Mouse (Mus musculus) hindbrain, embryonic 14.5 days (tissue): ENCODE data around the gene Snrk. TPM values are rescaled to one million over a fixed set of nuclear protein-coding genes. Genes with fewer than 3 reads are reported as not detected.

ENCODE experiments used
- ATAC-seq: fragments of 200-750 bp; cut with Nextera tagmentation; 2 replicates; pipeline ENCODE4 v1.8.0; 2017; ENCODE audit warnings: moderate number of reproducible peaks, mild to moderate bottlenecking, moderate TSS enrichment, moderate library complexity; ENCODE audit not compliant: low FRiP score
- DNase-seq: peaks from one replicate; pipeline ENCODE4 v3.0.0-alpha.2; 2015; ENCODE audit warnings: low spot score
- H3K27ac ChIP-seq: fragments of 300-500 bp; sonication (generic); 2 replicates; pipeline ENCODE4 v1.5.1; 2014; ENCODE audit warnings: mild to moderate bottlenecking, moderate library complexity
- H3K27me3 ChIP-seq: fragments of 300-500 bp; sonication (generic); 2 replicates; pipeline ENCODE4 v1.6.1; 2014; ENCODE audit warnings: mild to moderate bottlenecking, low read length, mixed read lengths; ENCODE audit not compliant: control insufficient read depth, insufficient read depth
- H3K36me3 ChIP-seq: fragments of 300-500 bp; sonication (generic); replicated peaks from 2 replicates; pipeline ENCODE4 v1.6.1; 2014; ENCODE audit not compliant: control insufficient read depth, insufficient read depth
- H3K4me1 ChIP-seq: fragments of 300-500 bp; sonication (generic); replicated peaks from 2 replicates; pipeline ENCODE4 v1.6.1; 2014; ENCODE audit warnings: antibody characterized with exemption, low read length, mixed read lengths; ENCODE audit not compliant: control insufficient read depth, insufficient read depth
- H3K4me2 ChIP-seq: fragments of 300-500 bp; sonication (generic); replicated peaks from 2 replicates; pipeline ENCODE4 v1.6.1; 2014; ENCODE audit warnings: mild to moderate bottlenecking, moderate library complexity
- H3K4me3 ChIP-seq: fragments of 300-500 bp; sonication (generic); replicated peaks from 2 replicates; pipeline ENCODE4 v1.5.1; 2014; ENCODE audit warnings: mild to moderate bottlenecking, low read length
- H3K9ac ChIP-seq: fragments of 300-500 bp; sonication (generic); 2 replicates; pipeline ENCODE4 v1.6.1; 2014
- H3K9me3 ChIP-seq: fragments of 300-500 bp; sonication (generic); 2 replicates; pipeline ENCODE4 v1.6.1; 2016; ENCODE audit warnings: low read length; ENCODE audit not compliant: control insufficient read depth
- WGBS: fragments of 180-500 bp; shearing (Covaris S2); extraction: QIAGEN DNeasy Blood & Tissue Kit; methylation state at CpG from one replicate; pipeline ENCODE4 v1.1.7; 2014; 5-methylcytosine and 5-hydroxymethylcytosine counted together
- polyA plus RNA-seq: library from polyadenylated mRNA; unstranded; fragments of >200 nt; fragmentation: Nextera tagmentation; extraction: Ambion mirVana; gene quantifications from 2 replicates; pipeline ENCODE4 v1.2.1, GENCODE M21; 2014

Snrk gene
- polyA plus RNA-seq, 1 experiment from 2014 or later: 58.5 TPM

DNA sequence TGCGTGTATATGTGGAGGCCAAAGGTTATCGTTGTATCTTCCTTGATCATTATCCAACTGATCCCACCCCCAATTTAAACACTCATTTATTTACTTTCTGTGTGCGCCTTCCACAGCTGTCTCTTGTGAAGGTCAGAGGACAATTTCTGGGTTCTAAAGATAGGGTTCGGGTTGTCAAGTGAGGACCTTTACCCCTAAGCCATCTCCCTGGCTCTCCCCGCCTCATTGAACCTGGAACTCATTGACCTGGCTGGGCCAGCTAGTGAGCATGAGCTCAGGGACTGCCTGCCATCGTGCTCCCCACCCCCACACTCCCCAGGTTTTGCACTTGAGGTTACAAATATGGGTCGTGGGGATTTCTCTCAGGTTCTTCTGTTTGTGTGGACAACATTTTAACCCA lies 15.1 kb downstream of the Snrk start:
- ATAC-seq (no peak), DNase-seq (no peak)
- 79% methylated on average over 7 of the region's 7 CpGs for WGBS
- Histone ChIP-seq H3K4me1 (0 out of 2 replicates have a peak, but pooled peaks cover under 1% of the 10 kb centered on the region), H3K4me2 (no peak overlapping the region), H3K27ac (no peak overlapping the region), H3K27me3 (no peaks in the 10 kb centered on the region), H3K9me3 (no peaks in the 10 kb centered on the region), H3K4me3 (no peak overlapping the region), H3K9ac (no peak overlapping the region), H3K36me3 (peaks cover 29% of the 10 kb centered on the region)

DNA sequence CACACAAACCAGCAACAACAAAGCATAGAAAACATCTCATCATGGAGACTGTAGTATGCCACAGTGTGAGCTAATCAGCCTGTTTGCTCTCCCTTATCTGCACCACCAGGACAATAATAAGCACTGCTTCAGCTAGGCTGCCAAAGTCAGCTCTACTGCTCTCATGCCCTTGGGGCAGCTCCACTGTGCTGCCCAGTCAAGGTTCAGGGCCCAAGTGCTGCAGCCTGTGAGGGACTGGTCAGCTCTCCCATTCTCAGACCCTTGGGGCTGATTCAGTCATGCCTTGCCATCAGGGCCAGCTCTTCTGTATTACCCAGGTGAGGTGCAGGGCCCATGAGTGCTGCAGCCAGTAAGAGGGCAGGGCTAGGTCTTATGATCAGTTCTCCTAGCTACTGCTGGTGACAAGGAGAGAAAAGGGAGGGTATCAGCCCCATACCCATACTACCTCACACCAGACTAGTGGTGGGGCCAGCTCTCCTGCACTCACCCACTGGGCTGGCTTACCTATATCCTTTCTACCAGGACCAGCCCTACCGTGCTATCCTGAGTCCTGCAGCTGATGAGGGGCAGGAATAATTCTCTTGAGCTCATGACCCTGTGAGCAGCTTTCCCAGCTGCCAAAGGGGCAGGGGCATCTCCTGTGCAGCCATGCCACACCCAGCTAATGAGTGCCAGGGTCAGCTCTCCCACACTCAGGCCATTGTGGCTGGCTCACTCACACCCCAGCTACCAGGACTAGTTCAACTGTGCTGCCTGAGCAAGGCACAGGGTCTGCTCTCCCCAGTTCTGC lies 18.2 kb downstream of the Snrk start:
- H3K9me3 ChIP-seq: no peaks in the 10 kb centered on the region
- H3K4me1 ChIP-seq: no peaks in the 10 kb centered on the region
- H3K27ac ChIP-seq: no peak overlapping the region
- H3K36me3 ChIP-seq: peaks cover 43% of the 10 kb centered on the region
- ATAC-seq (no peak), DNase-seq (no peak)
- no peak overlapping the region for H3K9ac ChIP-seq
- no peak overlapping the region for H3K4me2 ChIP-seq
- H3K4me3 ChIP-seq: no peak overlapping the region
- H3K27me3 ChIP-seq: no peaks in the 10 kb centered on the region
- WGBS: 94% methylated on average over 1 of the region's 1 CpGs

DNA sequence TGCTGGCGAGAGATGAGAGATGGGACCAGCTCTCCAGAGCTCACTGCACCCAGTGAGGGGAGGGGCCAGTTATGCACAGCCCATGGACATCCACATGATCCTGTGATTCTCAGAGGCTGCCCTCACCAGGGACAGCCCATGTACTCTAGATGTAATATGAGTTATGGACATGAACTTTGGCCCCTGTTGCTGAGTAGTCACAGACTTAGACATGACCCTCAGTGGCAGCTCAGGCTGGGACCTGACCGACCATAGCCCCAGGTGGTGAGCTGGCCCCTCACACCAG lies 18.8 kb downstream of the Snrk start:
- ATAC-seq: no peak
- no peak for DNase-seq
- Histone ChIP-seq H3K9ac (no peak overlapping the region), H3K9me3 (no peaks in the 10 kb centered on the region), H3K4me1 (no peaks in the 10 kb centered on the region), H3K4me3 (no peak overlapping the region), H3K36me3 (peaks cover 43% of the 10 kb centered on the region), H3K27me3 (no peaks in the 10 kb centered on the region), H3K27ac (no peak overlapping the region), H3K4me2 (no peak overlapping the region)
- 89% methylated on average over 2 of the region's 2 CpGs for WGBS

DNA sequence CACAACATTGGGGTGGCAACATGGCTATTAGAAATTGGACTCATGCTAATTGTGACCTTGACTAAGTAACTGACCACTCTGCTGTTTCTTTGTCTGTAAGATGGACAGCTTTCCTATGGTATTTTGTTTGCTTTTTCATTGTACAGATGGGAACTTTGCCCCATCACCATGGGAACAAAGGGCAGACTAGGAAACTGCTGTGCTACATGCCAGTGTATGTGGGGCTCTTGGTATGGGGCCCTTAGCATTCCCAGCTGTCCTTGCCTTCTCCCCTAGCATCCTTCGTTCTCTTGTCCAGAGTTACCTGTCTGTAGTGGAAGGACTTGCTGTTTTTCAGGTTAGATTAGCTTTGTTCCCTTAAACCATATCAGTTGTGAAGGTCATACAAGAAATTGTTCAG lies 20.9 kb downstream of the Snrk start:
- Histone ChIP-seq H3K4me1 (no peaks in the 10 kb centered on the region; the same call in 1 of the 2 replicates), H3K4me2 (no peak overlapping the region), H3K4me3 (no peak overlapping the region), H3K27ac (no peak overlapping the region), H3K36me3 (peaks cover 38% of the 10 kb centered on the region), H3K27me3 (no peaks in the 10 kb centered on the region), H3K9ac (no peak overlapping the region), H3K9me3 (no peaks in the 10 kb centered on the region)
- DNase-seq (no peak), ATAC-seq (no peak)
- 59% methylated on average over 1 of the region's 1 CpGs for WGBS

DNA sequence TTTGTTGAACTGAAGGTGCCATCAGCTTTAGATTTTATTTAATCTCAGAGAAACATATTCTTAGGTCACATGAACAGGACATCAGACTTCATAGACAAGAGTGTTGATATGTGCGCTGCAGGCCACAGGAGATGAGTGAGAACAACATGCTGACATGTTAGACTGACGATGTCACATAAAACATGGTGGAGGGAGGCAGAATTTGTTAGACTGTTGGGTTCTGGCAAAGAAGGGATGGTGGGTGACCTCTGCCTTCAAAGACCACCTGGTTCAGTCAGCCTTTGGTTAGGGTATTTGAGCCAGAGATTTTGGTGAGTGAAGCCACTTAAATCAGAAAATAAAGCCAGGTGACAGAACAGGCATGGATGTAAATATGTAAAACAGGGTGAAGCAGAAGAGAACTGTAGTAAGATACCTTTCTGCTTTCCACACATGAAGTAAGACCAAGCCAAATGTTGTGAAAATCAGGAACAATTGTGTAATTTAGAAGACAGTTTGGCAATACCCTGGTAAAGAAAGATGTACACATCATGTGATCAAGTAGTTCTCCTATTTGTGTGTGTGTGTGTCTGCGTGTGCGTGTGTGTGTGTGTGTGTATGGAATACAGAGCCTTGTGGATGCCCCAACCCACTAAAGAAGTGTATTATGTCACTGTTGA lies 21.4 kb downstream of the Snrk start:
- DNase-seq (no peak), ATAC-seq (no peak)
- H3K9ac ChIP-seq: no peak overlapping the region
- H3K27me3 ChIP-seq: no peaks in the 10 kb centered on the region
- no peak overlapping the region for H3K4me2 ChIP-seq
- H3K9me3 ChIP-seq: no peaks in the 10 kb centered on the region
- 95% methylated on average over 4 of the region's 4 CpGs for WGBS
- H3K27ac ChIP-seq: no peak overlapping the region
- H3K4me3 ChIP-seq: no peak overlapping the region
- H3K4me1 ChIP-seq: no peaks in the 10 kb centered on the region; the same call in 1 of the 2 replicates
- peaks cover 39% of the 10 kb centered on the region for H3K36me3 ChIP-seq

DNA sequence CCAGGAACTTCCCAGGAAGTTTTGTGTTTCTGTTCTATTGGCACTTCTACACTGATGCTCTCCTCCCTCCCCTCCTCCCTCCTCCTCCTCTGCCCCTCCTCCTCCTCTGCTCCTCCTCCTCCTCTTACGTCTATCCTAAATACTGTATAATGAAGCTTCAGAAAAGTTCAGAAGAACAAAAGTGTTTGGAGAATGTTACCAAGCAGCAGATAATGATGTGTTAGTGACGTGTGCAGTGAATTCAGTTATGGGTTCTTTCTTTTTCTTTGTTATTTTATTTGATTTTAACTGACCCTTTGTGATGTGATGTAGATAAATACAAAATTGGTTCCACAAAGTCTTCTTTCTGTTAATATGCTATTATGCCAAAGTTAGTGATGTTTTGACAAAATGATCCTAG lies 22.2 kb downstream of the Snrk start:
- Histone ChIP-seq H3K27me3 (no peaks in the 10 kb centered on the region), H3K9ac (no peak overlapping the region), H3K9me3 (no peaks in the 10 kb centered on the region), H3K4me2 (no peak overlapping the region), H3K36me3 (peaks cover 35% of the 10 kb centered on the region), H3K27ac (no peak overlapping the region), H3K4me1 (no peaks in the 10 kb centered on the region; the same call in 1 of the 2 replicates), H3K4me3 (no peak overlapping the region)
- 61% methylated on average over 2 of the region's 2 CpGs for WGBS
- ATAC-seq (no peak), DNase-seq (no peak)

DNA sequence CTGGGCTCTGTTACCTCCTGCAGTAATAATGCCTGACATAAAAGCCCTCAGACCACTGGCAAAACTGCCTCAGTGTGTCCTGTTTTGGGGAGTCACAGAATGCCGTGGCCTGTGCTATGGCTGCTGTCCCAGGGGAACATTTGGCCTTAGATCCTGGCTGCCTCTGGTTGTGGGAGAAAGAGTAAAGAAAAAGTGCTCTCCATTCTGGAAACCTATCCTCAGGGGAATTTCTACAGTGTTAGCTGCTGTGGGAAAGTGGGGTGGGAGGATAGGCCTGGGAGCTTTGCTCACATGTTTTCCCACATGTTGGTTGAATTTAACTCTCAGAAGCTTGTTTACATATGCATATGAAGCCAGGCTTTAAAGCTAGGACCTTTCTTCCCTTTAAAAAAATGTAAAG lies 26.2 kb downstream of the Snrk start:
- no peaks in the 10 kb centered on the region for H3K27me3 ChIP-seq
- DNase-seq: no peak
- H3K4me1 ChIP-seq: no peaks in the 10 kb centered on the region; the same call in none of the 2 replicates
- no peak for ATAC-seq
- no peak overlapping the region for H3K27ac ChIP-seq
- H3K9ac ChIP-seq: no peak overlapping the region
- peaks cover 15% of the 10 kb centered on the region for H3K36me3 ChIP-seq
- H3K4me2 ChIP-seq: no peak overlapping the region
- H3K4me3 ChIP-seq: no peak overlapping the region
- WGBS: 90% methylated on average over 1 of the region's 1 CpGs
- no peaks in the 10 kb centered on the region; the same call in 1 of the 2 replicates for H3K9me3 ChIP-seq

DNA sequence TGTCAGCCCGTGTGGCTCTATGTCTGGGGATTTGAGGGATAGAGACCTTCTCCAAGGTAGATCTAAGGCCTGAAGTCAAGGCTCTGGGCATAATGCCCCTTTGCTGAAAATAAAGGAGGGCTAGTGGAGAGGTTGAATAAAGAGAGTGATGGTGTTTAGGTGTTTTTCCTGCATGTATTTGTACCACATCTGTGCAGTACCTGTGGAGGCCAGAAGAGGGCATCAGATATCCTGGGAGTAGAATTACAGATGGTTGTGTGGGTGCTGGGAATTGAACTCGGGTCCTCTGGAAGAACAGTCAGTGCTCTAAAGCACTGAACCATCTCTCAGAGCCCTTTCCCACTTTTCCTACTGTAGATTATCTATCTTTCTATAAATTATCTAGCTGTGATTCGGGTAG lies 27.7 kb downstream of the Snrk start:
- Histone ChIP-seq H3K4me3 (no peak overlapping the region), H3K4me1 (no peaks in the 10 kb centered on the region; the same call in none of the 2 replicates), H3K9ac (no peak overlapping the region), H3K27ac (no peak overlapping the region), H3K27me3 (no peaks in the 10 kb centered on the region), H3K36me3 (peaks cover 12% of the 10 kb centered on the region), H3K9me3 (no peaks in the 10 kb centered on the region; the same call in 1 of the 2 replicates), H3K4me2 (no peak overlapping the region)
- 99% methylated on average over 3 of the region's 3 CpGs for WGBS
- no peak for ATAC-seq
- DNase-seq: no peak

DNA sequence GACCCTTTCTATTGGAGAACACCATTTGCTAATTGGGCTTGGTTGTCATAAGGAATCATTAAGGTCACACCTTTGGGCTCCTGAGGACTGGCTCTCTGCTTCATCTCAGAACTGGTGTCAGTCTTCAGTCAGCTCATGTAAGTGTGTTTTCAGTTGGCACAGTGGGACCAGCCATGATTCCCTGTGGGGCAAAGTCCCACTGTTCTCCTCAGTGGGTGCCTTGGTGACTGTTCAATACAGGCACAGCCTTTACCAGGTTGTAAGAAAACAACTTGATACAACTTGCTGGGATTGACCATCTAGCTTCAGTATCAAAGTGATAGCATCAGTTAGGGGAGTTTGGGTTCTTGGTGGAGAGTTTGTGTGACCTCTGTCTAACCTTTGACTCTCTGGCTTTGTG lies 28.6 kb downstream of the Snrk start:
- no peak for DNase-seq

More for the DNA sequence above, 28.6 kb downstream of the Snrk start:
- Histone ChIP-seq H3K9ac (no peak overlapping the region), H3K4me2 (no peak overlapping the region), H3K36me3 (peaks cover 12% of the 10 kb centered on the region), H3K27ac (no peak overlapping the region), H3K4me3 (no peak overlapping the region), H3K9me3 (no peaks in the 10 kb centered on the region; the same call in 1 of the 2 replicates), H3K4me1 (no peaks in the 10 kb centered on the region; the same call in none of the 2 replicates), H3K27me3 (no peaks in the 10 kb centered on the region)
- ATAC-seq: no peak
